Mouse (Mus musculus) kidney, adult 2 months (tissue): ENCODE data around the gene Adgra3. TPM values are rescaled to one million over a fixed set of nuclear protein-coding genes. Genes with fewer than 3 reads are reported as not detected.

Source experiments
- DNase-seq: peaks from one replicate; pipeline ENCODE4 v3.0.0; 2021
- H3K27ac ChIP-seq: fragments of 200-500 bp; 2 replicates; pipeline ENCODE4 v1.5.1; 2012; ENCODE audit warnings: low read depth, low read length, control low read depth, inconsistent platforms; ENCODE audit not compliant: insufficient read depth
- H3K27me3 ChIP-seq: fragments of 200-500 bp; replicated peaks from 2 replicates; pipeline ENCODE4 v1.6.1; 2012; ENCODE audit warnings: mild to moderate bottlenecking, moderate library complexity, low read length, inconsistent platforms; ENCODE audit not compliant: control insufficient read depth, insufficient read depth
- H3K36me3 ChIP-seq: fragments of 200-500 bp; 2 replicates; pipeline ENCODE4 v1.6.1; 2012; ENCODE audit warnings: mild to moderate bottlenecking, moderate library complexity, low read length, inconsistent platforms; ENCODE audit not compliant: control insufficient read depth, insufficient read depth
- H3K4me1 ChIP-seq: fragments of 200-500 bp; 2 replicates; pipeline ENCODE4 v1.6.1; 2011; ENCODE audit warnings: low read length; ENCODE audit not compliant: control insufficient read depth, insufficient read depth
- H3K4me3 ChIP-seq: fragments of 200-500 bp; 2 replicates; pipeline ENCODE4 v1.5.1; 2011; ENCODE audit warnings: mild to moderate bottlenecking, low read depth, low read length, control low read depth; ENCODE audit not compliant: insufficient read depth
- CTCF ChIP-seq: fragments of 200-500 bp; conservative IDR thresholded peaks from 2 replicates; pipeline ENCODE4 v1.5.1; 2011; ENCODE audit warnings: low read depth, mild to moderate bottlenecking, control low read depth, low read length, moderate library complexity, mixed read lengths; ENCODE audit not compliant: insufficient read depth, insufficient read length
- POLR2A ChIP-seq: fragments of 200-500 bp; IDR thresholded peaks from one replicate; pipeline ENCODE4 v1.6.1; 2011; ENCODE audit warnings: low read depth, low read length, control low read depth
- WGBS: fragments of 180-500 bp; shearing (Covaris S2); methylation state at CpG from one replicate; pipeline ENCODE4 v1.1.7; 2018; 5-methylcytosine and 5-hydroxymethylcytosine counted together
- polyA plus RNA-seq: library from polyadenylated mRNA; depleted of rRNA; stranded (reverse); fragments of >200 nt; gene quantifications from 2 replicates; pipeline ENCODE4 v1.2.3, GENCODE M21; 2012

Adgra3 gene
- polyA plus RNA-seq, 1 experiment: 57.2 TPM

DNA sequence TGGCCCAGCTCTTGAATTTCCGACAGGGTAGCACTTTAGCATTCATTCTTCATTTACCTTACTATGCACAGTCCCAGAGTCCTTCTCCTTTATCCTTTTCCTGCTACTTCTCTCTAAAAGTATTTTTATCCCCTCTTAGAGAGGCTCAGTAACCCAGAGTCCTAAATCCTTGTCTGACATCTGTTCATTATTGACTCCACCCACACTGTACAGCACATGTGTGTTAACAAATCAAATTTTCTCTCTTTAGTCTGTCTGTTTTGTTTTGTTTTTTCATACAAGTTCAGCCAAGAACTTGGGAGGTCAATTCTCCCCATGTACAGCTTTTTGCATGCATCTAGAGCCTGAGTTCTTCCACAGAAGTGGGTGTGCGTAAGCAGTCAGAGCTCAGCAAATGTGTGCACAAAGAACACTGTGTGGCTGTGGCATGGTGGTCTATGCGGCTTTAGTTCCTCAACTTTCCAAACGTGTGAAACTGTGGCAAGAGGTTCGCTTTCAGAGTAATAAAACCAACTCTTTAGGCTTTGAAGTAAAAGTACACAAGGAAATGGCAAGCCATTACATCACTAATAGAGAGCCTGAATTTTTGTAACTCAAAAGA is 42.7 kb downstream of the Adgra3 start:
- no peaks in the 10 kb centered on the region for H3K27me3 ChIP-seq
- H3K36me3 ChIP-seq: no peaks in the 10 kb centered on the region; the same call in 1 of the 2 replicates
- no peak for DNase-seq
- WGBS: 75% methylated on average over 5 of the region's 5 CpGs
- H3K27ac ChIP-seq: no peak overlapping the region
- no peaks in the 10 kb centered on the region for H3K4me1 ChIP-seq
- no peak overlapping the region for H3K4me3 ChIP-seq
- TF ChIP-seq POLR2A: no peak

DNA sequence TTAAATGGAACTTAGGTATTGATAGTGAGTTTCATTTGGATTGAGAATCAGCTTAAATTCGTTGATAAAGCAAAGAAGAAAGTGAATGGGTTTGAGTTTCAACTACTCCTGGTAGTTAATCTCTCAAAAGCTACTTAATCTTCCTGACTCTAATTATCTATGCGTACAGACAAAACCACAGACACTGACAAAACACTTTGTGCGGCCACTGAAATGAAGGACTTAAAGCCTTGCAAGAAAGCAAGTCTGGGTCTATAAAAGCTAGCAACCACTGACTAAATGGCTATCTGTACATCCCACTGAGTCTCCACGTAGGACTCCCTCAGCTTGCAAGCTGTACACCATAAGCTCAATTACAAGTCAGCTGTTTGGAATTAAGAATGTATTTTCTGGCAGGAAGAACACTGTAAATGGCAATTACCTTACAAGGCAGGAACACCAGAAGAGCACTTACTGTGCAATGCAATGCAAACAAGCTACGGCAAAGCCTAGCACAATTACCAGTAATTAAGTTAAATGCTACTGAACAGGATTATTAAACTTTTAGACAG is 43.6 kb downstream of the Adgra3 start:
- Histone ChIP-seq H3K4me1 (no peaks in the 10 kb centered on the region), H3K4me3 (no peak overlapping the region), H3K27ac (no peak overlapping the region), H3K27me3 (no peaks in the 10 kb centered on the region), H3K36me3 (no peaks in the 10 kb centered on the region; the same call in 1 of the 2 replicates)
- DNase-seq: no peak
- 74% methylated on average over 5 of the region's 5 CpGs for WGBS
- no peak for TF ChIP-seq CTCF
- TF ChIP-seq POLR2A: no peak

DNA sequence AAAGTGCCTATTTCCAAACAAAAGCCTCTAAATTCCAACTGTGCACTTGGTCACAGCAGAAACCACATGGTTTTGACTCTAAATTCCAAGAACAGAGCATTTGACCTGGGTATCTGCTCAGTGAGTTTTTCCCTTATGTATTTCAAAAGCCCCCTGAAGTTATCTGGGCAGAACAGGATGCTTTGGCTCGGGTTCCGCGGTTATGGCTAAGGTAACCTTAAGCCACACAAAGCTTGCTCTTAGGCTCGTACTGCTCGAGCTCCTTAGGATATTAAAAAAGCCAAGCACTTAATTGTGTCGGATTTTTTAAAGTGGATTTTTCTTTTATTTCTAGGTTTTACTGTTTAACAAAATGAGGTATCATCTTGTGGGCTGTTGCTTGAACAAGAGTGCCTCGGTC is 44.1 kb downstream of the Adgra3 start:
- 79% methylated on average over 7 of the region's 7 CpGs for WGBS
- no peaks in the 10 kb centered on the region; the same call in 1 of the 2 replicates for H3K36me3 ChIP-seq

DNA sequence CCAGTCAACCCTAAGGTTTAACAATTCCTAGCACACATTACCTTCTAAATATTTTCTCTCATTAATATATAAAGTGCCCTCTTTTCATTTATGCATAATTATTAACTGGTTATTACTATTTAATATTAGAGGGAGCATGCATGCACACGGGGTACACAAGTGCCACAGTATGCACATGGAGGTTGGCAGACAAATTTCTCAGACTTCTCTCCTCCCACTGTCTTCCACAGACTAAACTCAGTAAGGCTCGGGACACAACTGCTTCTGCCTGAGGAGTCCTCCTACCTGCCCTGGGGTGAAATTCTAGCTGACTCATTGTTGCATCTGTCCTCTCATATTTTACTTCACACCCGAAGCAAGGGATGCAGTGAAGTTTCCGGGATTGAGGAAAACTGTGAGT is 44.8 kb downstream of the Adgra3 start:
- Histone ChIP-seq H3K36me3 (peaks cover 3% of the 10 kb centered on the region; the same call in 1 of the 2 replicates), H3K27me3 (no peaks in the 10 kb centered on the region), H3K27ac (no peak overlapping the region), H3K4me1 (no peaks in the 10 kb centered on the region), H3K4me3 (no peak overlapping the region)
- TF ChIP-seq CTCF (no peak), POLR2A (no peak)
- DNase-seq: no peak
- WGBS: 46% methylated on average over 4 of the region's 4 CpGs

More for the DNA sequence above, 44.1 kb downstream of the Adgra3 start:
- H3K27ac ChIP-seq: no peak overlapping the region
- H3K4me3 ChIP-seq: no peak overlapping the region
- H3K4me1 ChIP-seq: no peaks in the 10 kb centered on the region
- no peaks in the 10 kb centered on the region for H3K27me3 ChIP-seq
- no peak for TF ChIP-seq CTCF
- no peak for DNase-seq

DNA sequence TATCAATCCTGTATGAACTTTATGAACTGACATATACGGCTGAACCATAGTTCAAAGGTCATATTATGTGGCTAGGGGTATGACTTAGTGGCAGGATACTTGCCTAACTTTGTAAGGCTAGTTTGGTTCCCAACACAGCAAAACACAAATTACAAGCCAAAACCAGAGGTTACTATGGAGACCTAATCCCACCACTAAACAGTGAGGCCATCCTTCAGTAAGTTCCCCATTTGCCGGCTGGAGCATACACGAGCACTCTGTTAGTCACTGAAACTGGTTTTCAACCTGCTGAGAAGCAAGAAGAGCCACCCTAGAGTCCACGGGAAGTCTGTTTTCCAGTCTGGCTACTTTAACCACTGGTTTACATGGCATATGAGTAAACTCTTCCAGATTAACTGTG is 50.0 kb downstream of the Adgra3 start:
- WGBS: 65% methylated on average over 4 of the region's 4 CpGs
- H3K4me3 ChIP-seq: no peak overlapping the region
- H3K36me3 ChIP-seq: peaks cover 3% of the 10 kb centered on the region; the same call in 1 of the 2 replicates
- DNase-seq: no peak
- H3K27ac ChIP-seq: no peak overlapping the region
- H3K27me3 ChIP-seq: no peaks in the 10 kb centered on the region
- H3K4me1 ChIP-seq: no peaks in the 10 kb centered on the region
- no peak for TF ChIP-seq POLR2A
- TF ChIP-seq CTCF: no peak

DNA sequence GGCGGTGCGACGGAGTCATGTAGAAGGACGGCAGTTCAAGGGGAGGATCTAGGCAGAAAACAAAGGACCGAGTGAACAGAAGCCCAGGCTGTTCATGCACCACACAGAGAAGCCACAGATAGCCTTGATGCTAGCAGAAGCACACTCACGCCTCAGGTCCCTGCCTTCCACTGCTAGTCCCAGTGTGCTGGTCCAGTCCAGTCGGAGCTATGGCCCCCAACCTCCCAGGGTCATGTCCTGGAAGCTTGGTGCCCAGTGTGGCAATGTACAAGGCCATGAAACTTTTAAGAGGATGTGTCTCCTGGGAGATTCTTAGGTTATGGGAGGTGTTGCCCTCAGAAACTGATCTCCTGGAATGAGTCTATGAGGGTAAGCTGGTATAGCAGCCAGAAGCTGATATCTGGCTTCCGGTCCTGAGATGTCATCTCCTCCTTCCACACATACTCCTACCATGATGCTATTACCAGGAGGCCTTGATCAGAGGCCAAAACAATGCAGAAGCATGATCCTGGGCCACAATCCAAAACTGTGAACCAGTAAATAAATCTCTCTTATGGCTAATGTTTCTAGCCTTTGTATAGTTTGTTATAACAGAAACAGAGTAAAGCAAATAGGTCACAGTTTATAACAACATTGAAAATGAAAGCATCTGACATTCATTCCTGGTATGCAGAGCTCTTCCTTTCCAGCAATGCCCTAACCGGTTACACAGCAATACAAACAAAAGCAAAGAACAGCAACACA is 51.7 kb downstream of the Adgra3 start:
- no peaks in the 10 kb centered on the region for H3K27me3 ChIP-seq
- TF ChIP-seq CTCF (no peak), POLR2A (no peak)
- H3K36me3 ChIP-seq: peaks cover 3% of the 10 kb centered on the region; the same call in 1 of the 2 replicates
- H3K27ac ChIP-seq: no peak overlapping the region
- no peak overlapping the region for H3K4me3 ChIP-seq
- WGBS: 73% methylated on average over 9 of the region's 9 CpGs
- DNase-seq: peak; percentile 33
- no peaks in the 10 kb centered on the region for H3K4me1 ChIP-seq

DNA sequence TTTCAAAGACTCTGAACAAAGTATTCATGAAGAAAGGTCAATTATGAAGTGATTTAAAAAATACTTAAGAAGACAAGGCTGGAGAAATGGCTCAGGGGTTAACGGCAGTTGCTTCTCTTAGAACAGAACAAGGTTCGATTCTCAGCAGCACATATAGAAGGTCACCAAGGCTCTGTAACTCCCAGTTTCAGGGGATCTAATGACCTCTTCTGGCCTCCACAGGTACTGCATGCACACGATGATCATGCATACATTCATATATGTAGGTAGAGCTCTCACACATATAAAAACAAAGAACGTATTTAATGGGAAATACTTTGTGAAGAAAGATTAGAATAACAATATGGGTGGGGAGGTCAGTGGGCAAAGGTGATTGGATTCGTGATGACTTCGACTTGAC is 56.5 kb downstream of the Adgra3 start:
- Histone ChIP-seq H3K27ac (no peak overlapping the region), H3K4me3 (no peak overlapping the region), H3K27me3 (no peaks in the 10 kb centered on the region), H3K36me3 (peaks cover 4% of the 10 kb centered on the region), H3K4me1 (no peaks in the 10 kb centered on the region)
- 88% methylated on average over 6 of the region's 6 CpGs for WGBS
- TF ChIP-seq POLR2A: no peak
- TF ChIP-seq CTCF: peak; percentile 29; the same call in 1 of the 2 replicates
- DNase-seq: peak; percentile 14
